Mouse (Mus musculus): ENCODE data around the gene Szrd1. TPM values are rescaled to one million over a fixed set of nuclear protein-coding genes. Genes with fewer than 3 reads are reported as not detected.

Gene Szrd1
- polyA plus RNA-seq, 1 experiment from 2014 or later, result 23.7 TPM

DNA sequence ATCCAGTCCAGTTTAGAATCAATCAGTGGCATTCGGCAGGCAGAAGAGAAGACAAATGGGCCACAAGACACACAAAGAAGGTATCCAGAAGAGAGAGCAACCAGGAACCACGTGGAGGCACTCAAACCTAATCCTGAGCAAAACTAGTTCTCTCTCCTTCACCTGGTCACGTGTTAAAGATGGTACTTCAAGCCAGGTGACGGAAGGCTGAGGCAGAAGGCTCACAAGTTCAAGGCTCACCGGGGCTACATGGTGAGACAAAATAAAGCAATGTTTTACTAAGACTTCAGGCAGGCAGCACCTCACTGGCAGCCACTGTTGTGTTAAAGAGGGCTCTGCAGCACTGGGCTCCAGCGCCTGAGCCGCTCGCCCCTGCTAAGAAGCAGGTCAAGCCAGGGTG is 7.4 kb downstream of the Szrd1 start:
- Histone ChIP-seq H3K9me3 (replicated peaks) (no peaks in the 10 kb centered on the region), H3K4me2 (no peak overlapping the region), H3K36me3 (no peaks in the 10 kb centered on the region), H3K9ac (replicated peaks) (no peak overlapping the region), H3K27ac (replicated peaks) (peak overlapping the region; percentile 69), H3K27me3 (replicated peaks) (no peaks in the 10 kb centered on the region), H3K4me3 (replicated peaks) (no peak overlapping the region), H3K4me1 (peaks cover 68% of the 10 kb centered on the region)
- 45% methylated on average over 8 of the region's 8 CpGs for WGBS
- no peak for ATAC-seq (ENCODE audit: low FRiP score)

- ATAC-seq (ENCODE audit: low FRiP score), result no peak
- no peak overlapping the region for H3K9ac ChIP-seq (replicated peaks)
- WGBS, result 26% methylated on average over 5 of the region's 5 CpGs
Measured at GRCm38 (mm10) chr4:141131531-141132061, 8.0 kb downstream of the Szrd1 start.

DNA sequence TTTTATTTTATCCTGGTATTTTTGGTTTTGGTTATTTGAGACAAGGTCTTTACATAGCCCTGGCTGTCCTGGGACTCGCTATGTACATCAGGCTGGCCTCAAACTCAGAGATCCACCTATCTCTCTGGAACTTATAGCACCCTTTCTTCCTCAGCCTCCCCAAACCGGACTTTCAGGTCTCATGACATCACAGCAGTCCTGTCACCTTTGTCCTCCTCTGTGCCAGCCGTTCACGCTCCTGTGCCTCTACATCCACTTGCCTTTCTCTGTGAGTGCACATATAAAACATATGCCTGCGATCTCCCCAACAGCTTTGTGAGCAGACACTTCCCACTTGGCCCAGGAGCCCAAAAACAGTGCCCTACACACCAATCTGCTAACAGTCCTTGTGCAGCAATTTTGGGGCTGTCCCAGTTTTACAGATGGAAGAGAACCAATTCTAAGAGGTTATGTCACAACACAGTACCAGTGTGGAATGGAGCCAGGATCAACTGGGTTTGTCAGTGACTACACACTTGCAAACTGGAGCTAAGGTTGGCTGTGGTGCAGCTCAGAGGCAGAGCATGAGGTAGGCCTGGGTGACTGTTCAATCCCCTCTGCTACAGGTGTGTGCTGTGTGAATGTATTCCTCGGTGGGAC is 8.8 kb downstream of the Szrd1 start:
- Histone ChIP-seq H3K4me2 (no peak overlapping the region), H3K27ac (replicated peaks) (peak overlapping the region; percentile 69), H3K9ac (replicated peaks) (no peak overlapping the region), H3K27me3 (replicated peaks) (no peaks in the 10 kb centered on the region), H3K4me3 (replicated peaks) (no peak overlapping the region), H3K9me3 (replicated peaks) (no peaks in the 10 kb centered on the region), H3K4me1 (peaks cover 54% of the 10 kb centered on the region), H3K36me3 (no peaks in the 10 kb centered on the region)
- ATAC-seq (ENCODE audit: low FRiP score), result no peak
- 76% methylated on average over 6 of the region's 6 CpGs for WGBS

More at GRCm38 (mm10) chr4:141131531-141132061, 8.0 kb downstream of the Szrd1 start:
- no peak overlapping the region for H3K4me2 ChIP-seq
- no peaks in the 10 kb centered on the region for H3K36me3 ChIP-seq
- H3K27me3 ChIP-seq (replicated peaks), result no peaks in the 10 kb centered on the region
- H3K4me1 ChIP-seq, result peaks cover 62% of the 10 kb centered on the region
- H3K4me3 ChIP-seq (replicated peaks), result no peak overlapping the region
- H3K9me3 ChIP-seq (replicated peaks), result no peaks in the 10 kb centered on the region
- H3K27ac ChIP-seq (replicated peaks), result peak overlapping the region; percentile 69

DNA sequence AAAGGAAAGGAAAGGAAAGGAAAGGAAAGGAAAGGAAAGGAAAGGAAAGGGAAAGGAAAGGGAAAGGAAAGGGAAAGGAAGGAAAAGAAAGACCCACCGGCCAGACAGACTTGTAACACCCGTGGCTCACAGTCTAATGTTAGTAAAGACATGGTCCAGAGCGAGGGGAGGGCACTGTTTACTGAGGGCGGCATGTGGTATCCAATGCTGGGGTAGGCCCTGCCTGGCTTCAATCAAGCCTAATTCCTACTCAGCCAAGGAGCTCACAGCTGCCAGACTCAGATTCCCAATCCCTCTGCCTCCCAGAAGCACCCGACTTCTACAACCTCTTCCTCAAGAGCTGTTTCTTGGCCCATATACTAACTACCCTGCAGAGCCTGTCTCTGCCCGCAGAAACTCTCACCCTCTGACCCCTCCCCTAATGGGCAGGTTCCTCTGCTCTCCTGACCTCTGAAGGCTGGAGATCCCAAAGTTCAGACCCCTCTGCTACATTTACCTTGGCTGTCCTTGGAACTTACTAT is 10.3 kb downstream of the Szrd1 start:
- 75% methylated on average over 6 of the region's 6 CpGs for WGBS
- ATAC-seq (ENCODE audit: low FRiP score), result no peak

DNA sequence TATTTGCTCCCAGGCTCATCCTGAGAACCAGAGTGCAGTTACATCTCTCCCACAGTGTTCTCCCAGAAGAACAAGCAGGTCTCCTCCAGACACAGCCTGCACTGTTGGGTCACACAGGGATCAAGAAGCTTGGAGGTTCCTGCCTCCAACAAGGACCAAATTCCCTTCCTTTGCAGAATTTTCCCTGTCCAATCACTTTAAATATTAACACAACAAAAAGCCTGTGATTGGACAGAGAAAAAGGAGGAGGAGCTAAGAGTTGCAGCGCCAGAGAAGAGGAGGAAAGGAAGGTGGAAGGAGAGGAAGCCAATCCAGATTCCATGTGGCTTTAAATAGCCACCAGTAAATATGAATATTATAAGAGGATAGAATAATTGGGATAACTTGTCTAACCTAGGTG is 16.5 kb downstream of the Szrd1 start:
- whole genome bisulfite sequencing, result 33% methylated on average over 1 of the region's 1 CpGs
- no peak overlapping the region for H3K4me2 ChIP-seq
- H3K27me3 ChIP-seq (replicated peaks), result no peaks in the 10 kb centered on the region
- no peak for ATAC-seq (ENCODE audit: low FRiP score)
- no peak overlapping the region for H3K27ac ChIP-seq (replicated peaks)
- H3K36me3 ChIP-seq, result no peaks in the 10 kb centered on the region; the same call in 1 of the 2 replicates
- H3K9me3 ChIP-seq (replicated peaks), result no peaks in the 10 kb centered on the region
- H3K9ac ChIP-seq (replicated peaks), result no peak overlapping the region
- H3K4me1 ChIP-seq, result peaks cover 25% of the 10 kb centered on the region
- H3K4me3 ChIP-seq (replicated peaks), result no peak overlapping the region

More for the DNA sequence above, 10.3 kb downstream of the Szrd1 start:
- Histone ChIP-seq H3K9me3 (replicated peaks) (no peaks in the 10 kb centered on the region), H3K27me3 (replicated peaks) (no peaks in the 10 kb centered on the region), H3K4me2 (no peak overlapping the region), H3K9ac (replicated peaks) (no peak overlapping the region), H3K27ac (replicated peaks) (no peak overlapping the region), H3K36me3 (no peaks in the 10 kb centered on the region), H3K4me1 (peaks cover 41% of the 10 kb centered on the region), H3K4me3 (replicated peaks) (no peak overlapping the region)

- H3K27me3 ChIP-seq (replicated peaks), result no peaks in the 10 kb centered on the region
- H3K36me3 ChIP-seq, result peaks cover 2% of the 10 kb centered on the region; the same call in 1 of the 2 replicates
- no peak overlapping the region for H3K4me3 ChIP-seq (replicated peaks)
- no peak for ATAC-seq (ENCODE audit: low FRiP score)
- H3K4me1 ChIP-seq, result peaks cover 25% of the 10 kb centered on the region
- H3K4me2 ChIP-seq, result no peak overlapping the region
- H3K9ac ChIP-seq (replicated peaks), result no peak overlapping the region
- H3K9me3 ChIP-seq (replicated peaks), result no peaks in the 10 kb centered on the region
- H3K27ac ChIP-seq (replicated peaks), result no peak overlapping the region
- whole genome bisulfite sequencing, result 90% methylated on average over 7 of the region's 7 CpGs
Measured at GRCm38 (mm10) chr4:141122663-141123062, 16.9 kb downstream of the Szrd1 start.

DNA sequence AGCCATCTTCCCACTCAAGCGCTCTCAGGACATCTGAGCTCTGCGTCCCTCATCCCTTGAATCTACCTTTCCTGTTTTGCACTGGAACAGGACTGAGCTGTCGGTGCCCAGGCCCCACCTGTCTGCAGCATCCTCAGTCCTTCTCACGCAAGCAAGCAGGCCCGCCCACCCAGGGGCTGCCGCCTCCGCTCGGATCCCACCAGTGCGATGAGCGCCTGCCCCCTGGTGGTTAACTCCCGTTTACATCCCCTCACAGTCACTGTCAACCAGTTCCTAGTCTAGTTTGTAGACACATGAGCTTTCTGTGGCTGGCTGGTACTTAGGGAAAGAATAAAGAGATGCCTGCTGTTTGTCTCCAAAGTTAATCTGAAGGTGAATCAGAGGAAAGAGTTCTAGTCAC is 18.9 kb downstream of the Szrd1 start:
- H3K9ac ChIP-seq (replicated peaks), result no peak overlapping the region
- peaks cover 21% of the 10 kb centered on the region for H3K36me3 ChIP-seq
- WGBS, result 26% methylated on average over 11 of the region's 11 CpGs
- no peak overlapping the region for H3K27ac ChIP-seq (replicated peaks)
- H3K4me2 ChIP-seq, result no peak overlapping the region
- H3K4me3 ChIP-seq (replicated peaks), result no peak overlapping the region
- H3K9me3 ChIP-seq (replicated peaks), result no peaks in the 10 kb centered on the region
- peak; percentile 51 for ATAC-seq (ENCODE audit: low FRiP score)
- peaks cover 25% of the 10 kb centered on the region for H3K4me1 ChIP-seq
- no peaks in the 10 kb centered on the region for H3K27me3 ChIP-seq (replicated peaks)

GRCm38 (mm10) chr4:141118691-141119090 is 20.9 kb downstream of the Szrd1 start:
- Histone ChIP-seq H3K4me3 (replicated peaks) (no peak overlapping the region), H3K9me3 (replicated peaks) (no peaks in the 10 kb centered on the region), H3K9ac (replicated peaks) (no peak overlapping the region; the same call in 1 of the 2 replicates), H3K27ac (replicated peaks) (no peak overlapping the region; the same call in 1 of the 2 replicates), H3K36me3 (peaks cover 32% of the 10 kb centered on the region), H3K4me1 (peaks cover 25% of the 10 kb centered on the region), H3K4me2 (no peak overlapping the region), H3K27me3 (replicated peaks) (no peaks in the 10 kb centered on the region)
- WGBS, result 81% methylated on average over 4 of the region's 4 CpGs
- no peak for ATAC-seq (ENCODE audit: low FRiP score)

GRCm38 (mm10) chr4:141115398-141115797 is 24.2 kb downstream of the Szrd1 start:
- no peak for ATAC-seq (ENCODE audit: low FRiP score)
- peaks cover 59% of the 10 kb centered on the region for H3K36me3 ChIP-seq
- 86% methylated on average over 8 of the region's 8 CpGs for WGBS
- no peak overlapping the region for H3K27ac ChIP-seq (replicated peaks)
- H3K27me3 ChIP-seq (replicated peaks), result no peaks in the 10 kb centered on the region
- H3K4me3 ChIP-seq (replicated peaks), result no peak overlapping the region
- H3K4me2 ChIP-seq, result no peak overlapping the region
- no peaks in the 10 kb centered on the region for H3K9me3 ChIP-seq (replicated peaks)
- no peak overlapping the region for H3K9ac ChIP-seq (replicated peaks)
- peaks cover 13% of the 10 kb centered on the region for H3K4me1 ChIP-seq

GRCm38 (mm10) chr4:141114521-141114981 is 25.0 kb downstream of the Szrd1 start:
- no peak; the same call in 1 of the 2 replicates for ATAC-seq (ENCODE audit: low FRiP score)
- H3K27me3 ChIP-seq (replicated peaks), result no peaks in the 10 kb centered on the region
- H3K4me1 ChIP-seq, result peaks cover 13% of the 10 kb centered on the region; the same call in 1 of the 2 replicates
- no peaks in the 10 kb centered on the region for H3K9me3 ChIP-seq (replicated peaks)
- 86% methylated on average over 6 of the region's 6 CpGs for WGBS
- no peak overlapping the region for H3K9ac ChIP-seq (replicated peaks)
- peaks cover 60% of the 10 kb centered on the region for H3K36me3 ChIP-seq
- no peak overlapping the region for H3K4me3 ChIP-seq (replicated peaks)
- peak overlapping the region; percentile 34; the same call in 1 of the 2 replicates for H3K27ac ChIP-seq (replicated peaks)
- no peak overlapping the region for H3K4me2 ChIP-seq

DNA sequence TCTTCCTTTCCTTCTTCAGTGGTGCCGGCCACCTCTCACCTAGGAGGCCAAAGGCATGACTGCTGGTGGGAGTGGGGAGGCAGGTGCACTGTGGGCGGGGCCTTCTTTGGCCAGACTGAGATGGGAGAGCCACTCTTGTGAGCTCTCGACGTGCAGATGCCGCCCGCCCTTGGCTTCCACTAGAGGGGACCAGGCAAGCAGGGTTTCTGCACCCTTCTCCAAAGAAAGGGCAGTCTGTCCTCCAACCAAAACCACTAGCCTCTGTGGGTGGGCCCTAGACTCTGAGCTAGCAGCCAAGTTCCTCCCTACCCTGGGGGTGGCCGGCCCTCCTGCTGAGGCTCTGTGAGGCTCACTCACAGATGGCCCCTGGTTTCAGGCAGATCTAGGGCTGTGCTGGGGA is 25.7 kb downstream of the Szrd1 start:
- Histone ChIP-seq H3K4me1 (peaks cover 5% of the 10 kb centered on the region; the same call in 1 of the 2 replicates), H3K9ac (replicated peaks) (no peak overlapping the region), H3K27ac (replicated peaks) (0 out of 2 replicates have a peak overlapping the region, but pooled peaks have one; percentile 34), H3K36me3 (peaks cover 60% of the 10 kb centered on the region), H3K4me2 (no peak overlapping the region), H3K27me3 (replicated peaks) (no peaks in the 10 kb centered on the region), H3K9me3 (replicated peaks) (no peaks in the 10 kb centered on the region), H3K4me3 (replicated peaks) (no peak overlapping the region)
- 81% methylated on average over 7 of the region's 7 CpGs for WGBS
- no peak for ATAC-seq (ENCODE audit: low FRiP score)

GRCm38 (mm10) chr4:141108196-141108732 is 31.3 kb downstream of the Szrd1 start:
- peak; percentile 21; the same call in 1 of the 2 replicates for ATAC-seq (ENCODE audit: low FRiP score)
- Histone ChIP-seq H3K9me3 (replicated peaks) (no peaks in the 10 kb centered on the region), H3K4me3 (replicated peaks) (no peak overlapping the region), H3K4me2 (no peak overlapping the region), H3K9ac (replicated peaks) (no peak overlapping the region), H3K27ac (replicated peaks) (no peak overlapping the region), H3K36me3 (peaks cover 26% of the 10 kb centered on the region), H3K27me3 (replicated peaks) (no peaks in the 10 kb centered on the region), H3K4me1 (no peaks in the 10 kb centered on the region)
- 47% methylated on average over 10 of the region's 10 CpGs for WGBS

All from neural tube, embryonic 15.5 days (tissue).